Mouse (Mus musculus): Measurements from ENCODE around the gene Senp3.

- TF ChIP-seq EP300 (IDR thresholded peaks at IDR 0.05; ENCODE audit: low read depth): no peak
- TF ChIP-seq CTCF (IDR thresholded peaks at IDR 0.05; ENCODE audit: low read depth): peak; percentile 96
Observed at GRCm38 (mm10) chr11:69682840-69683533, 1.1 kb upstream of the Senp3 start.
